Mouse (Mus musculus) brown adipose tissue, adult 24 weeks (tissue): ENCODE measurements around the gene Top3b. TPM values are rescaled to one million over a fixed set of nuclear protein-coding genes. Genes with fewer than 3 reads are reported as not detected.
"Not testable (repeated sequence)": the region's sequence is repeated elsewhere in the genome, so short reads cannot be mapped to it uniquely, and the experiment has no call there.

ENCODE experiments used
- H3K27ac ChIP-seq: fragments of 200-500 bp; replicated peaks from 2 replicates; pipeline ENCODE4 v1.5.1; 2012; ENCODE audit warnings: low read depth, mild to moderate bottlenecking, low read length
- H3K4me1 ChIP-seq: fragments of 200-500 bp; 2 replicates; pipeline ENCODE4 v1.6.1; 2012; ENCODE audit warnings: low read length, mixed read lengths; ENCODE audit not compliant: control insufficient read depth, insufficient read depth, insufficient read length
- H3K4me3 ChIP-seq: fragments of 200-500 bp; 2 replicates; pipeline ENCODE4 v1.5.1; 2012; ENCODE audit warnings: low read depth, mild to moderate bottlenecking, low read length, moderate library complexity; ENCODE audit not compliant: insufficient read depth
- polyA plus RNA-seq: library from polyadenylated mRNA; stranded (reverse); fragments of >200 nt; gene quantifications from 2 replicates; pipeline ENCODE4 v1.2.4, GENCODE M21; 2012; ENCODE audit not compliant: missing spikeins, insufficient read depth, insufficient read length

The Top3b gene
- polyA plus RNA-seq, 1 experiment: 22.0 TPM

DNA sequence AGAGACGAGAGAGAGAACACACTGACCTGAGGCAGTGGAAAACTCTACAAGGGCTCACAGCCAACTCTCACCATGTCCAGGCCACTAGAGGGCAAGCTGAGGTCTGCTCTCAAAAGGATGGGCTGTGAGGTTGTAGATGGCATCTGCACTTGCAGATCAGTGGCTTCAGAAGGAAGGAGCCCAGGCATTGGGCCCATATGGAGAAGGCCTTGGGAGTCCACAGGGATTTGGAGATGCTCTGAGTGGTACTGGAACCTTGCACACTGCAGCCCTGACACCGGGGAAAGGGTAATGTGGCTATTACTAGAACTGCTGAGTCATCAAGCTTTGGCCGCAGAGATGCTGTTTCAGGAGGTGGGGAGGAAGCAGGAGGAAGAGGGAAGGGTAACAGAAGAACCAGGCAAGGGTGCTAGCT lies 50.5 kb downstream of the Top3b start:
- no peak overlapping the region for H3K4me3 ChIP-seq
- H3K4me1 ChIP-seq: no peaks in the 10 kb centered on the region
- H3K27ac ChIP-seq: no peak overlapping the region

GRCm38 (mm10) chr16:16924481-16924880 lies 53.9 kb downstream of the Top3b start:
- H3K4me3 ChIP-seq: no peak overlapping the region
- H3K4me1 ChIP-seq: no peaks in the 10 kb centered on the region
- no peak overlapping the region for H3K27ac ChIP-seq

- Histone ChIP-seq H3K27ac (no peak overlapping the region), H3K4me1 (no peaks in the 10 kb centered on the region), H3K4me3 (no peak overlapping the region)
Observed at GRCm38 (mm10) chr16:16926536-16926935, 56.0 kb downstream of the Top3b start.

GRCm38 (mm10) chr16:16928908-16929307 lies 58.4 kb downstream of the Top3b start:
- H3K27ac ChIP-seq, H3K4me1 ChIP-seq, H3K4me3 ChIP-seq: not testable (repeated sequence)

DNA sequence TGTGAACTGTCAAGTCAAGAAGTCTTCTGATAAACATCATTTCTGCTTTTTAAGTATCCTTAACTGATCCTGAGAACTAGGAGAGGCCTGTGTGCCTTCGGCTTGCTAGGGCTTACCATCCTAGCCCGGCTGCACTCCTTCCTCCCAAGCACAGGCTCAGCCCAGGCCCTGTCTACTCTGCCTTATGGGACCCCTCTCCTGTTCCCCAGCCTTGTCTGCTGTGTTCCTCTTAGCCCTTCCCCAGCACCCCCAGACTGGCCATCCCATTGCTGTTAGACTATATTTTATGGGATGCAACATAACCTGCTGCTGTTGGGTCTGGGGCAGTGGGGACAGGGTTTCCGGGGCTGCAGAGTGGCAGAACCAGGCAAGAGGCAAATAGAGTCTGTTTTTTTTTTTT lies 59.8 kb downstream of the Top3b start:
- Histone ChIP-seq H3K27ac (no peak overlapping the region), H3K4me1 (no peaks in the 10 kb centered on the region), H3K4me3 (no peak overlapping the region)

DNA sequence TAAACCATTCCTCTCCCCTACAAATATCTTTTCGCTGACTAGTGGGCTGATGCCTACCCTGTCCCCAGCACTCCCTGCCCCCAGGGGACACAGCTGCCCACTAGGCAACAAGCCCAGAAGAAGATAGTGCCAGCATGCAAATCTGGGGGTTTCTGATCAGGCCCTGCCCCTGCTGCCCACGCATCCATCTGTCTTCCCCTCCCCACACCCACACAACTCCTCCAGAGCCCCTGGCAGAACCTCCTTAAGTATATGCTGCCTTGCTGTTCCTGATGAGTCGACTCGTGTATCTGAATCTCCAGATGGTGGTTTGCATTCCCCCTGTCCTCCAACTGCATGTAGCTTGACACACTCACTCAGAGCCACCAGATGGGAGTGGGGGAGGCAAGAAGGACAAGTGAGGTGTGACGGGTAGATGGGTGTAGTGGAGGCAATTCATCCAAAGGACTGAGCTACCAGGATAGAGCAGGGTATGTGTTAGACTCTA lies 60.3 kb downstream of the Top3b start:
- Histone ChIP-seq H3K4me3 (no peak overlapping the region), H3K4me1 (no peaks in the 10 kb centered on the region), H3K27ac (no peak overlapping the region)

- no peaks in the 10 kb centered on the region for H3K4me1 ChIP-seq
- no peak overlapping the region for H3K4me3 ChIP-seq
- H3K27ac ChIP-seq: no peak overlapping the region
Observed at GRCm38 (mm10) chr16:16939543-16939942, 69.0 kb downstream of the Top3b start.

- no peak overlapping the region for H3K27ac ChIP-seq
- no peak overlapping the region for H3K4me3 ChIP-seq
- H3K4me1 ChIP-seq: no peaks in the 10 kb centered on the region
Observed at GRCm38 (mm10) chr16:16941078-16941477, 70.5 kb downstream of the Top3b start.

Other genes with a start within 250 kb of the Top3b start
- gene Olfr19, start 194.3 kb upstream of the Top3b start, polyA plus RNA-seq: not detected in 2 replicates
- not detected in 2 replicates for gene Spag6l, start 41.3 kb upstream of the Top3b start, polyA plus RNA-seq
- gene Igll1, start 6.8 kb upstream of the Top3b start, polyA plus RNA-seq: not detected in 2 replicates
- 2.9 TPM in 1 of 2 replicates, not detected in the other for gene Vpreb1, start 107 bp downstream of the Top3b start, polyA plus RNA-seq
- 10.7 and 12.8 TPM in 2 replicates for gene Ppm1f, start 25.7 kb downstream of the Top3b start, polyA plus RNA-seq
- 76.5 and 81.1 TPM in 2 replicates for gene Mapk1, start 112.6 kb downstream of the Top3b start, polyA plus RNA-seq
- gene Ypel1, start 199.0 kb downstream of the Top3b start, polyA plus RNA-seq: 1.0 and 3.8 TPM in 2 replicates
- 48.5 and 51.7 TPM in 2 replicates for gene Ppil2, start 240.5 kb downstream of the Top3b start, polyA plus RNA-seq